Mouse (Mus musculus) E14TG2a.4 (cell line): ENCODE results near the gene Tshz2.
A peak's percentile ranks its signal among the peaks of the same experiment; 100 is the strongest.

Experiments used
- H3K27me3 ChIP-seq: 2 replicates; pipeline ENCODE4 v1.6.1; 2014; ENCODE audit warnings: low read length, control low read depth; ENCODE audit not compliant: insufficient read depth
- H3K36me3 ChIP-seq: 2 replicates; pipeline ENCODE4 v1.6.1; 2014; ENCODE audit warnings: low read length, control low read depth; ENCODE audit not compliant: insufficient read depth
- H3K4me1 ChIP-seq: replicated peaks from 2 replicates; pipeline ENCODE4 v1.6.1; 2014; ENCODE audit warnings: low read depth, low read length, control low read depth
- H3K4me3 ChIP-seq: replicated peaks from 2 replicates; pipeline ENCODE4 v1.5.1; 2014; ENCODE audit warnings: mild to moderate bottlenecking, low read length
- H3K9me3 ChIP-seq: 2 replicates; pipeline ENCODE4 v1.6.1; 2014; ENCODE audit warnings: low read length, control low read depth
- CTCF ChIP-seq: conservative IDR thresholded peaks from 2 replicates; pipeline ENCODE4 v1.5.1; 2014; ENCODE audit warnings: low read length
- NANOG ChIP-seq: IDR thresholded peaks from 2 replicates; pipeline ENCODE4 v1.6.1; 2014; ENCODE audit warnings: borderline replicate concordance, low read length, mixed read lengths
- POU5F1 ChIP-seq: IDR thresholded peaks from 2 replicates; pipeline ENCODE4 v1.6.1; 2014; ENCODE audit warnings: low read length, borderline replicate concordance

Tshz2 gene

DNA sequence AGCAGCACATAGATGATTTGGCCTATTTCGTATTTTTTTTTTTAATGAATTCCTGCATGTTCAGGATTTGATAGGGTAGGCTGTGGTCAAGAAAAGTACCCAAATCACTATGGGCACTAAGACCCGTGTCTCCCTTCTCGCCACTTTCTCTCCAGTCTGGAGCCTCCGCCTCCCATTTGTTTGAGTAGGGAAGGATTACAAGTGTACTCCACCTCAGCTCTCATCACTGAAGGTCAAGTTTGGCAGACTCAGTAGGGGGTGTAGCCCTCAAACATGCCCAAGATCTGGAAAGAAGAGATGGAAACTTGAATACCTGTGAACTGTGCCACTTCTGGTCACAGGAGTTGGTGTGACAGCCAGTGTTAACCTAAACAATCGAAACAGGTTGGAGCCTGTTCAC is 66.3 kb downstream of the Tshz2 start:
- Histone ChIP-seq H3K4me3 (no peak overlapping the region), H3K9me3 (peaks cover 6% of the 10 kb centered on the region; the same call in 1 of the 2 replicates), H3K4me1 (peaks cover 8% of the 10 kb centered on the region; the same call in 1 of the 2 replicates), H3K36me3 (no peaks in the 10 kb centered on the region), H3K27me3 (peaks cover 11% of the 10 kb centered on the region)
- no peak for TF ChIP-seq NANOG
- no peak for TF ChIP-seq CTCF
- no peak for TF ChIP-seq POU5F1

DNA sequence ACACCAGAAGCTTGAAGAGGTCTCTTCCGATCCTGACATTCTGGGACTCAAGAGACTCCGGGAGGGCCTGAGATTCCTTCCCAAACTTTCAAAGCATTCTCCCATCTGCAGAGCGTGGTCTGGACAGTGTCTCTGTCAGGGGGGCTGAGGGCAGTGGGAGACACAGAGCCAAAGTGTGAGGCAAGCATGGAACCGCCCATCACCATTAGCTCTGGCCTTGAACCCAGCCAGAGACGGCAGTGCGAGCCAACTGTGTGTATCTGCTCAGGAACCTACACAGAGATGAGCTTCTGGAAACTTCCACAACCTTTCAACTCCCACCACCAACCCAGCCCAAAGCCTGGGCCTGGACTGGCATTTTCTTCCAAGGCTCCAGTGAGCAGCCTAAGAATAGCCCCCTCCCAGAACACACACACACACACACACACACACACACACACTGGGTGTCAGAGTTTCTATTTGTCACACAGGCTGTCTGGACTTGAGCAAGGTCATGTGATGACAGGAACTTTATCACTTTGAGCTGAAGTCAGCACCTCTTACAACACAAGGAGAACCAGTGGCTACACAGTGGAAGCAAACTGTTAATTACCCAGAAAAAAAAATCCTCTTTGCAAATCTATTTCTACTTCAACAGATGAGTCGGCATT is 67.2 kb downstream of the Tshz2 start:
- Histone ChIP-seq H3K36me3 (no peaks in the 10 kb centered on the region), H3K4me1 (peaks cover 8% of the 10 kb centered on the region; the same call in 1 of the 2 replicates), H3K27me3 (peaks cover 9% of the 10 kb centered on the region), H3K4me3 (no peak overlapping the region), H3K9me3 (peaks cover 12% of the 10 kb centered on the region; the same call in 1 of the 2 replicates)
- TF ChIP-seq CTCF (no peak), NANOG (no peak)

DNA sequence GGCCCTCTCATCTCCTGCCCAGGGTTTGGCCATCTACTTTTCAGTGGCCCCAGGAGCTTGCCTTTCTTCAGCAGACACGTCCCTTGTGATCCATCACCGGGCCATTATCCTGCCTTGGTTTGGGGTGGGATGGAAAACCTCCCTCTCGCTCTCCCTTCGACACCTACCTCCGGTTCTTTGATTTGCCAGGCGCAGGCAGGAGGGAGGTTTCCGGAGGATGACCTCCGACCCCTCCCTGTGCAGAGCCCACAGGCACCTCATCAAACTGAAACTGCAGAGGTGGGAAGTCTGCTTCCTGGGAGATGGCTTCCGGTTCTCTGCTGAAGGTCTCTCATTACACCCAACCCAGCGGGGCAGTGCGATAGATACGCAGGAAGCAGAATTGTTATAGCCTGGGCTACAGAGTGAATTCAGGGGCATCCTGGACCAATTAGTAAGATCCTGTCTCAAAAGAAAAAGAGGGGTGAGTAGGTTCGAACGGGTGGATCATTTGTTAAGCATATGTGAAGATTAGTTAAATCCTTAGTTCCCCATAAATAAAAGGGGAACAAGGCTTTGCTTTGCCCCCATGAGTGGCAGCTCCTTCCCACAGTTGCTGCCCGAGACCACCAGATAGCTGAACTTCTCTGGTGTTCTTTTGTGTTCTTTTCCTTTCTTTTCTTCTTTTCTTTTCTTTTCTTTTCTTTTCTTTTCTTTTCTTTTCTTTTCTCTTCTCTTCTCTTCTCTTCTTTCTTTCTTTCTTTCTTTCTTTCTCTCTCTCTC is 70.1 kb downstream of the Tshz2 start:
- TF ChIP-seq CTCF (no peak), POU5F1 (no peak), NANOG (no peak)
- H3K4me1 ChIP-seq: peaks cover 8% of the 10 kb centered on the region; the same call in 1 of the 2 replicates
- peaks cover 18% of the 10 kb centered on the region; the same call in 1 of the 2 replicates for H3K9me3 ChIP-seq
- H3K27me3 ChIP-seq: peaks cover 12% of the 10 kb centered on the region
- H3K4me3 ChIP-seq: no peak overlapping the region
- H3K36me3 ChIP-seq: no peaks in the 10 kb centered on the region

DNA sequence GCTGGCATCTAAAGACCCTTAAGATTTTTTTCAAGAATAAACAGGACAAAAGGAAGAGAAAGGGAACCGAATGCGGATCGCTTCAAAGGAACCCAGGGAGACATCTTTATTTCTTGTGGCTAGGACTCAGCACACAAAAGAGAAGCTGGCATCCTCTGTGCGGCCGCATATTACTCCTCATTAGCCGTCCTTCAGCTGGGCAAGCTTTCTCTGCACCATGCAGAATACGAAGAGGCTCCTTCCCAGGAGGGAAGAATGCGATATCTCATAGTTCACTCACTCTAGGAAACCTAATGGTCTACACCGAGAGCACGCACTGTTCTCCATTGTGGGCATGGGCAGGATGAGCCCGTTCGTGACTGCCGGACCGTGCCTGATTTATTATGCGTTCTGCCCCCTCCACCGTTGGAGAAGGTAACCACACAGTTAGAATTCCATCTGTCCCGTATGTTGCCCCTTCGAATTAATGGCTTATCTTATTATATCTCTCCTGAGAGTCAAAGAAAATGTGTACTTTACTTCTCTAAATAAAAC is 89.0 kb downstream of the Tshz2 start:
- TF ChIP-seq CTCF (no peak), POU5F1 (no peak), NANOG (no peak)
- Histone ChIP-seq H3K4me3 (no peak overlapping the region), H3K4me1 (peaks cover 10% of the 10 kb centered on the region; the same call in 1 of the 2 replicates), H3K9me3 (no peaks in the 10 kb centered on the region), H3K36me3 (no peaks in the 10 kb centered on the region), H3K27me3 (peaks cover 18% of the 10 kb centered on the region; the same call in 1 of the 2 replicates)

DNA sequence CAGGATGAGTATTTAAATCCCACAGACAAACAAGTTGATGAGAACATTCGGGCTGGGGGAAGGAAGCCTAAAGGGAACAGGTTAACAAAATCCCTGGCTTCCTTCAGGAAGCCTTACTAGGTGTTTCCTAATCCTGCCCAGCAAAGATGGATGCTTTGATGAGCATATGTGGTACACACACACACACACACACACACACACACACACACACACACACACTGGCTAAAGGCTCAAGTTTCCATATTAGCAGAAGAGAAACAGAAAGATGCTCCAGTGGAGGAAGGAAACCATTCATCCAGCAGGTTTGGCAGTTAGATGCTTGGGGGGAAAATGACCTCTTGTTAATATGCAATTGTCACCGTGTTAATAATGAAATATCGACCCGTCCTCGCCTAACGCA is 89.5 kb downstream of the Tshz2 start:
- H3K4me1 ChIP-seq: peaks cover 10% of the 10 kb centered on the region; the same call in 1 of the 2 replicates
- no peak overlapping the region for H3K4me3 ChIP-seq
- TF ChIP-seq CTCF (no peak), NANOG (no peak)
- H3K36me3 ChIP-seq: no peaks in the 10 kb centered on the region
- no peaks in the 10 kb centered on the region for H3K9me3 ChIP-seq
- peaks cover 18% of the 10 kb centered on the region; the same call in 1 of the 2 replicates for H3K27me3 ChIP-seq

DNA sequence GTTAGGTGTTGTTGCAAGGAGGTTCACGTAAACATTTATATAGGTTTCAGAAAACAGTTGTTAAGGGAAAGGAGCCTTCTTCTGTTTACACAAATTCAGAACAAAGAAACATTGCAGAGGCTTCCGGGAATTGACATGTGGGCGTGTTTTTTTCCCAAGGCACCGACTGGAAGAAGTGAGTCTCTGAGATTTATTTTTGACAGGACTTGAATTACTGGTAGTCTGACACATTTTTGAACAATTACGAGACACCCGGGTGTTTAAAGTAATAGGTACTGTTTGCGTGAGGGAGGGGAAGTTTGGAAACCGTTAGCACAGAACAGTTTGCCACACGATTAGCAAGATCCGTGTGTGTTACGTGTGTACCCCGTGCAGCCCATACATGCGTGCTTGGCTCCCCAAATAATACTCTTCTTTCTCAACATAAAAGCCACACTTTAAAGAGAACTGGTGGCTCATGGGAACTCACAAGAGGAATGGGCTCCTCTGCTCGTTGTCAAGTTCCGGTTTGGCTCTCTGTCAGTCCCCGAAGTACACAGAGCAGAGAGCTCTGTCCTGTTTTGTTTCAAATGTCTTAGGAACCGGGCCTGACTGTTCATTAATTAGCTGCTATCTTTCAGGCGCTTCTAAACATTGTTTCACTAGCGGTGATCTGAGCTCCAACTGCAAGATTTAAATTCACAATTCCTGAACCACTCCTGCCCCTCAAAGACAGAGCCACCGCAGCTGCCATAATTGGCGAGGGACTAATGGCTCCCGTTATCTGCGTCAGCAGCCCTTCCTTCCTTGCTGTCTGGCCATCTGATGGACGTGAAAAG is 91.0 kb downstream of the Tshz2 start:
- Histone ChIP-seq H3K4me1 (peaks cover 25% of the 10 kb centered on the region), H3K36me3 (no peaks in the 10 kb centered on the region), H3K27me3 (peaks cover 18% of the 10 kb centered on the region; the same call in 1 of the 2 replicates), H3K4me3 (no peak overlapping the region), H3K9me3 (no peaks in the 10 kb centered on the region)
- TF ChIP-seq POU5F1: no peak

DNA sequence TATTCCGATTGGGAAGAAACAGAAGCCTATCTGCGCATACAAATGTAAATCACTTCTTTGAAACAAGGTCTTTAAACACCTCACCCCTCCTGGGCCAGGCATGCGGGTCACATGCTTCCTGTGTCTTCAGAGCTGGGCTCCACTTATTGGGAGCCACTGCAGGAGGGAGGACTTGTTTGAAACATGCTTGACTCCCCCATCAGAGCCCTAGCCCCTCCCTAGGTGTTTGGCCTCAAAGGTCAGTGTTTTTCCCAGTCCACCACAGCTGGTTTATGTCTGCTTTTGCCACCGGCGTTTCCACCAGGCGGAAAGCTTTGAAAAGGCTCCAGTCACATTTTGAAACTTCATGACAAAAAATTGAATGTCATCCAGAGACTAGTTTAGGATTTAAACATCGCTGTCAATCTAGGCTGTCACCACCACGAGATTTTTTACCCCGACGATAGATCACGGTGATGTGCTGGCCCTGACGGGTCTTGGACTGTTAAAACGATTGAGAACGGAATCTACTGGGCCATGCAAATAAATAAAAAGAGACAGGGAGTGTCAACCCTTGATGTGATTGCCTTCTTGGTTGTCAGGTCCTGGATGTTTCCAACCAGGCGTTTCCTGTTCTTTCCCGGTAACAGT is 96.0 kb downstream of the Tshz2 start:
- H3K4me1 ChIP-seq: peaks cover 50% of the 10 kb centered on the region
- TF ChIP-seq CTCF (no peak), NANOG (0 out of 2 replicates have a peak, but pooled peaks have one; percentile 24), POU5F1 (0 out of 2 replicates have a peak, but pooled peaks have one; percentile 2)
- peaks cover 11% of the 10 kb centered on the region; the same call in 1 of the 2 replicates for H3K27me3 ChIP-seq
- no peak overlapping the region for H3K4me3 ChIP-seq
- H3K36me3 ChIP-seq: no peaks in the 10 kb centered on the region
- H3K9me3 ChIP-seq: 0 out of 2 replicates have a peak, but pooled peaks cover 5% of the 10 kb centered on the region
